Mouse (Mus musculus) intestine, embryonic 14.5 days (tissue): ENCODE data around the gene Mxi1. TPM values are rescaled to one million over a fixed set of nuclear protein-coding genes. Genes with fewer than 3 reads are reported as not detected.

Experiments
- ATAC-seq: fragments of 200-750 bp; cut with Nextera tagmentation; replicated peaks from 2 replicates; pipeline ENCODE4 v1.8.0; 2017; ENCODE audit warnings: low read depth, moderate number of reproducible peaks, moderate TSS enrichment, moderate library complexity; ENCODE audit not compliant: low FRiP score, low TSS enrichment
- DNase-seq: peaks from one replicate; pipeline ENCODE4 v3.0.0-alpha.2; 2018; ENCODE audit warnings: low spot score
- H3K27ac ChIP-seq: fragments of 300-500 bp; sonication (generic); 2 replicates; pipeline ENCODE4 v1.5.1; 2014; ENCODE audit warnings: low read depth, mild to moderate bottlenecking, control low read depth
- H3K27me3 ChIP-seq: fragments of 300-500 bp; sonication (generic); replicated peaks from 2 replicates; pipeline ENCODE4 v1.6.1; 2014; ENCODE audit warnings: low read length, control low read depth; ENCODE audit not compliant: control insufficient read depth, insufficient read depth
- H3K36me3 ChIP-seq: fragments of 300-500 bp; sonication (generic); 2 replicates; pipeline ENCODE4 v1.6.1; 2014; ENCODE audit warnings: low read length, control low read depth; ENCODE audit not compliant: control insufficient read depth, insufficient read depth
- H3K4me1 ChIP-seq: fragments of 300-500 bp; sonication (generic); replicated peaks from 2 replicates; pipeline ENCODE4 v1.6.1; 2014; ENCODE audit warnings: low read length, control low read depth, mixed read lengths; ENCODE audit not compliant: control insufficient read depth, insufficient read depth
- H3K4me2 ChIP-seq: fragments of 300-500 bp; sonication (generic); 2 replicates; pipeline ENCODE4 v1.6.1; 2014; ENCODE audit warnings: low read length
- H3K4me3 ChIP-seq: fragments of 300-500 bp; sonication (generic); 2 replicates; pipeline ENCODE4 v1.5.1; 2014; ENCODE audit warnings: low read depth, low read length, control low read depth, mixed read lengths
- H3K9ac ChIP-seq: fragments of 300-500 bp; sonication (generic); 2 replicates; pipeline ENCODE4 v1.6.1; 2014; ENCODE audit warnings: mild to moderate bottlenecking, low read length
- H3K9me3 ChIP-seq: fragments of 300-500 bp; sonication (generic); 2 replicates; pipeline ENCODE4 v1.6.1; 2016; ENCODE audit warnings: low read length, control low read depth; ENCODE audit not compliant: control insufficient read depth
- WGBS: fragments of 180-500 bp; shearing (Covaris S2); extraction: QIAGEN DNeasy Blood & Tissue Kit; methylation state at CpG from one replicate; pipeline ENCODE4 v1.1.7; 2014; 5-methylcytosine and 5-hydroxymethylcytosine counted together
- polyA plus RNA-seq: library from polyadenylated mRNA; unstranded; fragments of >200 nt; fragmentation: Nextera tagmentation; extraction: Ambion mirVana; gene quantifications from 2 replicates; pipeline ENCODE4 v1.2.1, GENCODE M21; 2014

The Mxi1 gene
- polyA plus RNA-seq, 1 experiment from 2014 or later = 37.5 TPM

GRCm38 (mm10) chr19:53422358-53423308, 112.3 kb downstream of the Mxi1 start:
- DNase-seq (no peak), ATAC-seq (no peak)
- H3K9ac ChIP-seq = no peak overlapping the region
- no peaks in the 10 kb centered on the region for H3K36me3 ChIP-seq
- 0 out of 2 replicates have a peak, but pooled peaks cover 2% of the 10 kb centered on the region for H3K27me3 ChIP-seq
- 65% methylated on average over 18 of the region's 18 CpGs for whole genome bisulfite sequencing
- H3K9me3 ChIP-seq = no peaks in the 10 kb centered on the region
- no peak overlapping the region for H3K4me2 ChIP-seq
- peaks cover 10% of the 10 kb centered on the region; the same call in 1 of the 2 replicates for H3K4me1 ChIP-seq
- H3K27ac ChIP-seq = no peak overlapping the region
- no peak overlapping the region for H3K4me3 ChIP-seq

- Histone ChIP-seq H3K36me3 (no peaks in the 10 kb centered on the region), H3K9ac (no peak overlapping the region), H3K4me2 (no peak overlapping the region), H3K27me3 (0 out of 2 replicates have a peak, but pooled peaks cover 2% of the 10 kb centered on the region), H3K4me1 (peaks cover 13% of the 10 kb centered on the region; the same call in 1 of the 2 replicates), H3K9me3 (no peaks in the 10 kb centered on the region), H3K4me3 (no peak overlapping the region), H3K27ac (no peak overlapping the region)
- 18% methylated on average over 19 of the region's 19 CpGs for WGBS
- DNase-seq (no peak), ATAC-seq (no peak)
These were observed 113.0 kb downstream of the Mxi1 start for GRCm38 (mm10) chr19:53423341-53423753.

- H3K9me3 ChIP-seq = no peaks in the 10 kb centered on the region
- H3K36me3 ChIP-seq = no peaks in the 10 kb centered on the region
- no peak overlapping the region for H3K9ac ChIP-seq
- ATAC-seq (no peak), DNase-seq (no peak)
- H3K27ac ChIP-seq = no peak overlapping the region
- H3K4me3 ChIP-seq = no peak overlapping the region
- no peak overlapping the region for H3K4me2 ChIP-seq
- WGBS = 55% methylated on average over 17 of the region's 17 CpGs
- 0 out of 2 replicates have a peak, but pooled peaks cover 2% of the 10 kb centered on the region for H3K27me3 ChIP-seq
- H3K4me1 ChIP-seq = peaks cover 13% of the 10 kb centered on the region; the same call in 1 of the 2 replicates
These were observed 113.6 kb downstream of the Mxi1 start for GRCm38 (mm10) chr19:53423816-53424465.

GRCm38 (mm10) chr19:53424629-53425028, 114.3 kb downstream of the Mxi1 start:
- Histone ChIP-seq H3K4me2 (peak overlapping the region; percentile 3; the same call in 1 of the 2 replicates), H3K4me1 (peaks cover 13% of the 10 kb centered on the region; the same call in 1 of the 2 replicates), H3K27me3 (0 out of 2 replicates have a peak, but pooled peaks cover 2% of the 10 kb centered on the region), H3K9me3 (no peaks in the 10 kb centered on the region), H3K9ac (no peak overlapping the region), H3K36me3 (no peaks in the 10 kb centered on the region), H3K27ac (no peak overlapping the region), H3K4me3 (no peak overlapping the region)
- DNase-seq (no peak), ATAC-seq (no peak)
- WGBS = 56% methylated on average over 18 of the region's 18 CpGs

Other genes starting within 250 kb of the Mxi1 start
- 115 and 120 TPM in 2 replicates for gene Add3, start 170.1 kb upstream of the Mxi1 start, polyA plus RNA-seq
- gene Gm10197, start 61.2 kb downstream of the Mxi1 start, polyA plus RNA-seq = 2.2 TPM in 1 of 2 replicates, not detected in the other
- 43.8 and 43.9 TPM in 2 replicates for gene Smndc1, start 80.1 kb downstream of the Mxi1 start, polyA plus RNA-seq
- gene Dusp5, start 218.6 kb downstream of the Mxi1 start, polyA plus RNA-seq = 5.8 and 7.3 TPM in 2 replicates